Mouse (Mus musculus) intestine, embryonic 14.5 days (tissue): Measurements from ENCODE around the gene Wap. TPM values are rescaled to one million over a fixed set of nuclear protein-coding genes. Genes with fewer than 3 reads are reported as not detected.

ENCODE experiments used
- ATAC-seq: fragments of 200-750 bp; cut with Nextera tagmentation; replicated peaks from 2 replicates; pipeline ENCODE4 v1.8.0; 2017; ENCODE audit warnings: low read depth, moderate number of reproducible peaks, moderate TSS enrichment, moderate library complexity; ENCODE audit not compliant: low FRiP score, low TSS enrichment
- DNase-seq: peaks from one replicate; pipeline ENCODE4 v3.0.0-alpha.2; 2018; ENCODE audit warnings: low spot score
- H3K27ac ChIP-seq: fragments of 300-500 bp; sonication (generic); 2 replicates; pipeline ENCODE4 v1.5.1; 2014; ENCODE audit warnings: low read depth, mild to moderate bottlenecking, control low read depth
- H3K27me3 ChIP-seq: fragments of 300-500 bp; sonication (generic); replicated peaks from 2 replicates; pipeline ENCODE4 v1.6.1; 2014; ENCODE audit warnings: low read length, control low read depth; ENCODE audit not compliant: control insufficient read depth, insufficient read depth
- H3K36me3 ChIP-seq: fragments of 300-500 bp; sonication (generic); 2 replicates; pipeline ENCODE4 v1.6.1; 2014; ENCODE audit warnings: low read length, control low read depth; ENCODE audit not compliant: control insufficient read depth, insufficient read depth
- H3K4me1 ChIP-seq: fragments of 300-500 bp; sonication (generic); replicated peaks from 2 replicates; pipeline ENCODE4 v1.6.1; 2014; ENCODE audit warnings: low read length, control low read depth, mixed read lengths; ENCODE audit not compliant: control insufficient read depth, insufficient read depth
- H3K4me2 ChIP-seq: fragments of 300-500 bp; sonication (generic); 2 replicates; pipeline ENCODE4 v1.6.1; 2014; ENCODE audit warnings: low read length
- H3K4me3 ChIP-seq: fragments of 300-500 bp; sonication (generic); 2 replicates; pipeline ENCODE4 v1.5.1; 2014; ENCODE audit warnings: low read depth, low read length, control low read depth, mixed read lengths
- H3K9ac ChIP-seq: fragments of 300-500 bp; sonication (generic); 2 replicates; pipeline ENCODE4 v1.6.1; 2014; ENCODE audit warnings: mild to moderate bottlenecking, low read length
- H3K9me3 ChIP-seq: fragments of 300-500 bp; sonication (generic); 2 replicates; pipeline ENCODE4 v1.6.1; 2016; ENCODE audit warnings: low read length, control low read depth; ENCODE audit not compliant: control insufficient read depth
- WGBS: fragments of 180-500 bp; shearing (Covaris S2); extraction: QIAGEN DNeasy Blood & Tissue Kit; methylation state at CpG from one replicate; pipeline ENCODE4 v1.1.7; 2014; 5-methylcytosine and 5-hydroxymethylcytosine counted together
- polyA plus RNA-seq: library from polyadenylated mRNA; unstranded; fragments of >200 nt; fragmentation: Nextera tagmentation; extraction: Ambion mirVana; gene quantifications from 2 replicates; pipeline ENCODE4 v1.2.1, GENCODE M21; 2014

Gene Wap
- polyA plus RNA-seq, 1 experiment from 2014 or later = not detected

DNA sequence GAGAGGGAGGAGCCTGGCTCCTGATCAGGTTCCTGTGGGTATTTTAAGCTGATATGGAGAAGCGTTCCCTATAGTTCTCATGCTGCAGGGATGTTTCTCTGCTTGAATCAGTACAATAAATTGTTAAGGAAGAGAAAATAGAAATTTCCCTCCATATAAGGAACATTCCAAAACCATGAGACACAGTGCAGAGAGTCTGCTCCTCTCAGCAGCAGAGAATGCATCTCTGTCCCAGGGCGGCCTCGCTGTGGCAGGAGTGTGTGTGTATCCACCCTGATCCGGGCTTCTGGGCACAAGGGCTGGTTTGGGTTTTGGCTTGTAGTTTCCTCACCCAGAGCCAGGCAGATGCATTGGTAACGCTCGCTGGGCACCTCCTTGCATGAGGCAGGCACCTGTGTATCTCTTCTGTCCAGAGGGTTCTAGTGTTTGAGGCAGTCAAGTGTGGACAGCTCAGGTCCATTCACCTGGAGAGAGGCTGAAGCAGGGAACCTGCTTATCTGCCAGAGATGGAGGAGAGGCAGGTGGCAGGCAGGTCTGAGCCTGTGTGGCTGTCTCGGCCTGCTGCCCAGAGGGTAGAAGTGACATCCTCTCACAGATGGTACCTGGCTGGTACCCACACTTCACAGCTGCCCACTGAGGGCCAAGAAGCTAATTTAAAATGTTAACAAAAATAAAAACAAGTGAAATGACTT is 51.0 kb downstream of the Wap start:
- peaks cover 72% of the 10 kb centered on the region for H3K36me3 ChIP-seq
- no peaks in the 10 kb centered on the region for H3K9me3 ChIP-seq
- H3K9ac ChIP-seq = no peak overlapping the region
- no peak for DNase-seq
- no peak overlapping the region for H3K4me2 ChIP-seq
- no peak overlapping the region for H3K4me3 ChIP-seq
- H3K4me1 ChIP-seq = no peaks in the 10 kb centered on the region
- H3K27ac ChIP-seq = peak overlapping the region; percentile 41
- WGBS = 87% methylated on average over 7 of the region's 7 CpGs
- no peak for ATAC-seq
- H3K27me3 ChIP-seq = no peaks in the 10 kb centered on the region

DNA sequence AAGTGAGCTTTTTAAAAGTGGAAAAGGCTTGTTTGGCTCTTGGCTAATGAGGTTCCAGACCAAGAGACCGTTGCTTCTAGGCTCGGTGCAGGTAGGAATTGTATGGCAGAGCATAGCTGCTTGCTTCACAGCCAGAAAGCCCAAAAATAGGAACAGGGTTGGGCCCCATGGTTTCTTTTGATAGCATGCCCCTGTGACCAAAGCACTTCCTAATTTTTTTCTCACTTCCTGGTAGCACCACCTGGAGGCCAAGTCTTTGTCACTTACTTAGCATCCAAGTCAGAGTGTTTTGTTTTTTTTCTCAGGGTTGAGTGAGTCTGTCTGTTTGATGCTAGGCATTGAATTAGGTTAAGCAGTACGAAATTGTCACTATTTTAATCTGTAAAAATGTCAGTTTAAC is 51.8 kb downstream of the Wap start:
- Histone ChIP-seq H3K27ac (peak overlapping the region; percentile 41), H3K4me3 (no peak overlapping the region), H3K4me2 (no peak overlapping the region), H3K9ac (no peak overlapping the region), H3K36me3 (peaks cover 64% of the 10 kb centered on the region), H3K27me3 (no peaks in the 10 kb centered on the region), H3K4me1 (no peaks in the 10 kb centered on the region), H3K9me3 (no peaks in the 10 kb centered on the region)
- no peak for DNase-seq
- ATAC-seq = no peak
- 90% methylated on average over 3 of the region's 3 CpGs for WGBS

DNA sequence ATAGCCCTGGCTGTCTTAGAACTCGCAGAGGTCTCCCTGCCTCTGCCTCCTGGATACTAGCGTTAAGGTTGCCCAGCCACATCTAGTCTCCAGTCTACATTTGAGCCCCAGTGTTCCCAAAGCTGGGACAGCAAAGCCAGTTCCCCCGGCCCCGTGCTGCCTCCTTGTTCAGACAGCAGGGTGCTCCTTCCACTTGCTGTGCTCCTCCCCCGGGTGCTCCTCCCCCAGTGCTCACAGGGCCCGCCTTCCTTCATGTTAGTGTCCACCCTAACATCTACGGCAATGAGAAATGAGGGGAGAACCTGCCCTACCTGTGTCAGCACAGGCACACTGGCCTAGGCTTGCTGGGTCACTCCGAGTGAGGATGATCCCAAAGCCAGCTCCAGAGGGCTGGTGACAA is 52.7 kb downstream of the Wap start:
- DNase-seq (no peak), ATAC-seq (no peak)
- Histone ChIP-seq H3K9me3 (no peaks in the 10 kb centered on the region), H3K4me3 (no peak overlapping the region), H3K9ac (no peak overlapping the region), H3K27ac (no peak overlapping the region), H3K4me2 (no peak overlapping the region), H3K27me3 (no peaks in the 10 kb centered on the region), H3K36me3 (peaks cover 55% of the 10 kb centered on the region), H3K4me1 (no peaks in the 10 kb centered on the region)
- 89% methylated on average over 8 of the region's 8 CpGs for WGBS

Other genes with a start within 250 kb of the Wap start
- 14.0 and 14.2 TPM in 2 replicates for gene Zmiz2, start 249.6 kb downstream of the Wap start, polyA plus RNA-seq
- gene Ppia, start 223.2 kb downstream of the Wap start, polyA plus RNA-seq = 5,694 and 5,748 TPM in 2 replicates
- gene H2afv, start 194.2 kb downstream of the Wap start, polyA plus RNA-seq = 510 and 552 TPM in 2 replicates
- 25.7 and 26.2 TPM in 2 replicates for gene Purb, start 162.7 kb downstream of the Wap start, polyA plus RNA-seq
- 1.3 TPM in 2 replicates for gene Myo1g, start 117.7 kb downstream of the Wap start, polyA plus RNA-seq
- 87.0 and 90.6 TPM in 2 replicates for gene Ccm2, start 91.8 kb downstream of the Wap start, polyA plus RNA-seq
- 5.7 and 9.0 TPM in 2 replicates for gene Nacad, start 32.6 kb downstream of the Wap start, polyA plus RNA-seq
- gene Tbrg4, start 12.6 kb downstream of the Wap start, polyA plus RNA-seq = 52.1 and 58.0 TPM in 2 replicates
- gene Ramp3, start 19.9 kb upstream of the Wap start, polyA plus RNA-seq = 9.3 and 10.9 TPM in 2 replicates
- not detected in 2 replicates for gene Gm11983, start 199.0 kb upstream of the Wap start, polyA plus RNA-seq